Mouse (Mus musculus): ENCODE results near the gene Scube2. TPM values are rescaled to one million over a fixed set of nuclear protein-coding genes. Genes with fewer than 3 reads are reported as not detected.
A peak's percentile ranks its signal among the peaks of the same experiment; 100 is the strongest.

The Scube2 gene
- 1.4 and 1.9 TPM in 2 replicates for polyA plus RNA-seq (2015; fragmentation: Nextera tagmentation; extraction: Ambion mirVana)

GRCm38 (mm10) chr7:109865370-109866229, at the start of gene Scube2:
TSS of gene Scube2 (minus strand) at chr7:109865679.
- Histone ChIP-seq H3K9me3 (no peaks in the 10 kb centered on the region), H3K4me3 (peak within 1 kb of the TSS; percentile 60), H3K4me2 (peak within 1 kb of the TSS; percentile 78), H3K4me1 (replicated peaks) (peaks cover 20% of the 10 kb centered on the region), H3K36me3 (no peaks in the 10 kb centered on the region), H3K27ac (no peak within 1 kb of the TSS), H3K27me3 (peaks cover 31% of the 10 kb centered on the region), H3K9ac (peak within 1 kb of the TSS; percentile 79)
- ATAC-seq (ENCODE audit: low FRiP score): peak; percentile 82
- WGBS: 1% methylated on average over 48 of the region's 69 CpGs

- Histone ChIP-seq H3K27me3 (no peaks in the 10 kb centered on the region), H3K4me1 (replicated peaks) (no peaks in the 10 kb centered on the region), H3K9me3 (no peaks in the 10 kb centered on the region), H3K36me3 (peaks cover 88% of the 10 kb centered on the region), H3K4me3 (no peak overlapping the region), H3K4me2 (no peak overlapping the region), H3K9ac (no peak overlapping the region), H3K27ac (no peak overlapping the region)
- WGBS: 90% methylated on average over 2 of the region's 2 CpGs
- no peak for ATAC-seq (ENCODE audit: low FRiP score)
These were observed 40.7 kb upstream of the Scube2 start for GRCm38 (mm10) chr7:109906165-109906564.

- no peak for ATAC-seq (ENCODE audit: low FRiP score)
- no peaks in the 10 kb centered on the region for H3K4me1 ChIP-seq (replicated peaks)
- no peaks in the 10 kb centered on the region for H3K9me3 ChIP-seq
- H3K9ac ChIP-seq: no peak overlapping the region
- H3K4me3 ChIP-seq: no peak overlapping the region
- peaks cover 100% of the 10 kb centered on the region for H3K36me3 ChIP-seq
- WGBS: 94% methylated on average over 9 of the region's 9 CpGs
- no peaks in the 10 kb centered on the region for H3K27me3 ChIP-seq
- H3K4me2 ChIP-seq: no peak overlapping the region
- no peak overlapping the region for H3K27ac ChIP-seq
These were observed 35.4 kb upstream of the Scube2 start for GRCm38 (mm10) chr7:109900921-109901320.

GRCm38 (mm10) chr7:109898911-109899310, 33.4 kb upstream of the Scube2 start:
- no peak overlapping the region for H3K4me3 ChIP-seq
- peaks cover 100% of the 10 kb centered on the region for H3K36me3 ChIP-seq
- no peak overlapping the region for H3K27ac ChIP-seq
- no peak overlapping the region for H3K4me2 ChIP-seq
- ATAC-seq (ENCODE audit: low FRiP score): no peak
- H3K4me1 ChIP-seq (replicated peaks): no peaks in the 10 kb centered on the region
- H3K9me3 ChIP-seq: no peaks in the 10 kb centered on the region
- no peak overlapping the region for H3K9ac ChIP-seq
- H3K27me3 ChIP-seq: no peaks in the 10 kb centered on the region

GRCm38 (mm10) chr7:109892530-109892929, 27.1 kb upstream of the Scube2 start:
- no peak overlapping the region for H3K4me2 ChIP-seq
- no peaks in the 10 kb centered on the region for H3K4me1 ChIP-seq (replicated peaks)
- H3K27me3 ChIP-seq: no peaks in the 10 kb centered on the region
- no peak overlapping the region for H3K27ac ChIP-seq
- no peak overlapping the region for H3K9ac ChIP-seq
- 39% methylated on average over 3 of the region's 3 CpGs for WGBS
- H3K4me3 ChIP-seq: no peak overlapping the region
- peaks cover 82% of the 10 kb centered on the region for H3K36me3 ChIP-seq
- peak; percentile 73 for ATAC-seq (ENCODE audit: low FRiP score)
- no peaks in the 10 kb centered on the region for H3K9me3 ChIP-seq

GRCm38 (mm10) chr7:109891786-109892185, 26.3 kb upstream of the Scube2 start:
- H3K4me1 ChIP-seq (replicated peaks): no peaks in the 10 kb centered on the region
- 94% methylated on average over 4 of the region's 4 CpGs for WGBS

GRCm38 (mm10) chr7:109890256-109890655, 24.8 kb upstream of the Scube2 start:
- Histone ChIP-seq H3K36me3 (peaks cover 71% of the 10 kb centered on the region), H3K4me2 (no peak overlapping the region), H3K4me3 (no peak overlapping the region), H3K27ac (no peak overlapping the region), H3K9me3 (no peaks in the 10 kb centered on the region), H3K27me3 (no peaks in the 10 kb centered on the region), H3K9ac (no peak overlapping the region), H3K4me1 (replicated peaks) (no peaks in the 10 kb centered on the region)
- ATAC-seq (ENCODE audit: low FRiP score): no peak
- WGBS: 95% methylated on average over 2 of the region's 2 CpGs

More at GRCm38 (mm10) chr7:109891786-109892185, 26.3 kb upstream of the Scube2 start:
- H3K27ac ChIP-seq: no peak overlapping the region
- H3K36me3 ChIP-seq: peaks cover 82% of the 10 kb centered on the region
- no peak overlapping the region for H3K9ac ChIP-seq
- ATAC-seq (ENCODE audit: low FRiP score): no peak
- no peaks in the 10 kb centered on the region for H3K9me3 ChIP-seq
- H3K27me3 ChIP-seq: no peaks in the 10 kb centered on the region
- H3K4me2 ChIP-seq: no peak overlapping the region
- H3K4me3 ChIP-seq: no peak overlapping the region

- 87% methylated on average over 5 of the region's 5 CpGs for WGBS
- no peak overlapping the region for H3K4me2 ChIP-seq
- no peak overlapping the region for H3K4me3 ChIP-seq
- H3K36me3 ChIP-seq: peaks cover 61% of the 10 kb centered on the region
- no peaks in the 10 kb centered on the region for H3K9me3 ChIP-seq
- no peaks in the 10 kb centered on the region for H3K4me1 ChIP-seq (replicated peaks)
- no peak overlapping the region for H3K27ac ChIP-seq
- no peak overlapping the region for H3K9ac ChIP-seq
- no peaks in the 10 kb centered on the region for H3K27me3 ChIP-seq
- ATAC-seq (ENCODE audit: low FRiP score): no peak
These were observed 23.8 kb upstream of the Scube2 start for GRCm38 (mm10) chr7:109889300-109889699.

GRCm38 (mm10) chr7:109886249-109886648, 20.8 kb upstream of the Scube2 start:
- Histone ChIP-seq H3K27ac (no peak overlapping the region), H3K4me3 (no peak overlapping the region), H3K9me3 (no peaks in the 10 kb centered on the region), H3K27me3 (no peaks in the 10 kb centered on the region), H3K9ac (no peak overlapping the region), H3K4me1 (replicated peaks) (no peaks in the 10 kb centered on the region), H3K36me3 (peaks cover 41% of the 10 kb centered on the region), H3K4me2 (no peak overlapping the region)
- ATAC-seq (ENCODE audit: low FRiP score): no peak
- 94% methylated on average over 1 of the region's 1 CpGs for WGBS

GRCm38 (mm10) chr7:109882574-109882973, 17.1 kb upstream of the Scube2 start:
- H3K4me1 ChIP-seq (replicated peaks): no peaks in the 10 kb centered on the region
- H3K9me3 ChIP-seq: no peaks in the 10 kb centered on the region
- no peaks in the 10 kb centered on the region for H3K27me3 ChIP-seq
- H3K4me3 ChIP-seq: no peak overlapping the region
- H3K4me2 ChIP-seq: no peak overlapping the region
- WGBS: 94% methylated on average over 2 of the region's 2 CpGs
- no peak overlapping the region for H3K27ac ChIP-seq
- H3K36me3 ChIP-seq: peaks cover 12% of the 10 kb centered on the region
- H3K9ac ChIP-seq: no peak overlapping the region
- no peak for ATAC-seq (ENCODE audit: low FRiP score)

- Histone ChIP-seq H3K4me2 (no peak overlapping the region), H3K27ac (no peak overlapping the region), H3K9me3 (no peaks in the 10 kb centered on the region), H3K36me3 (peaks cover 3% of the 10 kb centered on the region), H3K9ac (no peak overlapping the region), H3K4me1 (replicated peaks) (no peaks in the 10 kb centered on the region), H3K4me3 (no peak overlapping the region), H3K27me3 (no peaks in the 10 kb centered on the region)
- 62% methylated on average over 2 of the region's 2 CpGs for WGBS
- no peak for ATAC-seq (ENCODE audit: low FRiP score)
These were observed 16.2 kb upstream of the Scube2 start for GRCm38 (mm10) chr7:109881561-109882099.

GRCm38 (mm10) chr7:109879158-109879557, 13.7 kb upstream of the Scube2 start:
- peaks cover 5% of the 10 kb centered on the region for H3K4me1 ChIP-seq (replicated peaks)
- H3K36me3 ChIP-seq: no peaks in the 10 kb centered on the region
- H3K27ac ChIP-seq: no peak overlapping the region
- no peak overlapping the region for H3K4me3 ChIP-seq
- H3K9ac ChIP-seq: no peak overlapping the region
- no peaks in the 10 kb centered on the region for H3K9me3 ChIP-seq
- no peak overlapping the region for H3K4me2 ChIP-seq
- ATAC-seq (ENCODE audit: low FRiP score): no peak
- WGBS: 65% methylated on average over 12 of the region's 12 CpGs
- no peaks in the 10 kb centered on the region for H3K27me3 ChIP-seq

- Histone ChIP-seq H3K4me3 (no peak overlapping the region), H3K36me3 (no peaks in the 10 kb centered on the region), H3K9me3 (no peaks in the 10 kb centered on the region), H3K27me3 (no peaks in the 10 kb centered on the region), H3K4me2 (no peak overlapping the region), H3K4me1 (replicated peaks) (peaks cover 5% of the 10 kb centered on the region), H3K9ac (no peak overlapping the region), H3K27ac (no peak overlapping the region)
- ATAC-seq (ENCODE audit: low FRiP score): no peak
- 69% methylated on average over 8 of the region's 8 CpGs for WGBS
These were observed 10.6 kb upstream of the Scube2 start for GRCm38 (mm10) chr7:109876085-109876484.
